Mouse (Mus musculus) hindbrain, embryonic 15.5 days (tissue): Measurements from ENCODE around the gene Mast4. TPM values are rescaled to one million over a fixed set of nuclear protein-coding genes. Genes with fewer than 3 reads are reported as not detected.

Experiments used
- ATAC-seq: fragments of 200-750 bp; cut with Nextera tagmentation; 2 replicates; pipeline ENCODE4 v1.8.0; 2017; ENCODE audit warnings: low read depth, moderate number of reproducible peaks, moderate TSS enrichment; ENCODE audit not compliant: low FRiP score
- H3K27ac ChIP-seq: fragments of 300-500 bp; sonication (generic); replicated peaks from 2 replicates; pipeline ENCODE4 v1.5.1; 2015; ENCODE audit warnings: mild to moderate bottlenecking, inconsistent platforms
- H3K27me3 ChIP-seq: fragments of 300-500 bp; sonication (generic); 2 replicates; pipeline ENCODE4 v1.6.1; 2015; ENCODE audit warnings: control low read depth, inconsistent platforms
- H3K36me3 ChIP-seq: fragments of 300-500 bp; sonication (generic); 2 replicates; pipeline ENCODE4 v1.6.1; 2015; ENCODE audit warnings: control low read depth, inconsistent platforms
- H3K4me1 ChIP-seq: fragments of 300-500 bp; sonication (generic); replicated peaks from 2 replicates; pipeline ENCODE4 v1.6.1; 2015; ENCODE audit warnings: control low read depth, inconsistent platforms
- H3K4me2 ChIP-seq: fragments of 300-500 bp; sonication (generic); 2 replicates; pipeline ENCODE4 v1.6.1; 2015; ENCODE audit warnings: moderate library complexity, mild to moderate bottlenecking, inconsistent platforms
- H3K4me3 ChIP-seq: fragments of 300-500 bp; sonication (generic); 2 replicates; pipeline ENCODE4 v1.5.1; 2015; ENCODE audit warnings: mild to moderate bottlenecking, inconsistent platforms
- H3K9ac ChIP-seq: fragments of 300-500 bp; sonication (generic); 2 replicates; pipeline ENCODE4 v1.6.1; 2015; ENCODE audit warnings: inconsistent platforms
- H3K9me3 ChIP-seq: fragments of 300-500 bp; sonication (generic); 2 replicates; pipeline ENCODE4 v1.6.1; 2016; ENCODE audit warnings: control low read depth, inconsistent platforms
- WGBS: fragments of 180-500 bp; shearing (Covaris S2); methylation state at CpG from one replicate; pipeline ENCODE4 v1.1.7; 2015; 5-methylcytosine and 5-hydroxymethylcytosine counted together
- polyA plus RNA-seq: library from polyadenylated mRNA; unstranded; fragments of >200 nt; fragmentation: Nextera tagmentation; extraction: Ambion mirVana; gene quantifications from 2 replicates; pipeline ENCODE4 v1.2.1, GENCODE M21; 2015

The Mast4 gene
- polyA plus RNA-seq, 1 experiment from 2014 or later, result 29.1 TPM

- Histone ChIP-seq H3K9ac (peak overlapping the region; percentile 34), H3K4me2 (peak overlapping the region; percentile 95), H3K4me3 (peak overlapping the region; percentile 50), H3K27me3 (no peaks in the 10 kb centered on the region), H3K9me3 (no peaks in the 10 kb centered on the region), H3K4me1 (peaks cover 18% of the 10 kb centered on the region), H3K36me3 (no peaks in the 10 kb centered on the region), H3K27ac (peak overlapping the region; percentile 64)
- peak; percentile 94 for ATAC-seq
- 7% methylated on average over 28 of the region's 28 CpGs for whole genome bisulfite sequencing
Observed at GRCm38 (mm10) chr13:103096346-103097150, 237.7 kb downstream of the Mast4 start.

DNA sequence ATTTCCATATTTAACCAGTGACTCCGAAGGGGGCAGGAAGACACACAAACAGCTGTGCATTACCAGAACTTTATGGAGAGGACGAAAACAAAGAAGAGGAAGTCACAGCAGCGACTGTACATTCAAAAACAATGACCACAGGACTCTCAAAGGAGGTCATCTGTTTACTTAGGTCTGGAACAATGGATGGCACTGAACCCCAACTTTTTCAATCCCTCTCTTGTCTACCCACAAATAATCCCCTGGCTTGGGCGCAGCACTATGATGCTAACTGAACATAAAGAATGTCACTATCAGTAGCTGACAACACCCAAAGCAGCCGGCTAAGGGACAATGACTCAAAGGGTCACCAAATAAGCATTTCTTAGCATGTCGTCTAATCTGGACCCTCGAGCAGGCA lies 238.8 kb downstream of the Mast4 start:
- H3K27me3 ChIP-seq, result no peaks in the 10 kb centered on the region
- peak overlapping the region; percentile 50 for H3K4me3 ChIP-seq
- 48% methylated on average over 7 of the region's 7 CpGs for WGBS
- no peak overlapping the region for H3K9ac ChIP-seq
- H3K36me3 ChIP-seq, result no peaks in the 10 kb centered on the region
- H3K4me2 ChIP-seq, result peak overlapping the region; percentile 95
- no peak for ATAC-seq
- H3K4me1 ChIP-seq, result peaks cover 18% of the 10 kb centered on the region
- H3K9me3 ChIP-seq, result no peaks in the 10 kb centered on the region
- no peak overlapping the region for H3K27ac ChIP-seq

DNA sequence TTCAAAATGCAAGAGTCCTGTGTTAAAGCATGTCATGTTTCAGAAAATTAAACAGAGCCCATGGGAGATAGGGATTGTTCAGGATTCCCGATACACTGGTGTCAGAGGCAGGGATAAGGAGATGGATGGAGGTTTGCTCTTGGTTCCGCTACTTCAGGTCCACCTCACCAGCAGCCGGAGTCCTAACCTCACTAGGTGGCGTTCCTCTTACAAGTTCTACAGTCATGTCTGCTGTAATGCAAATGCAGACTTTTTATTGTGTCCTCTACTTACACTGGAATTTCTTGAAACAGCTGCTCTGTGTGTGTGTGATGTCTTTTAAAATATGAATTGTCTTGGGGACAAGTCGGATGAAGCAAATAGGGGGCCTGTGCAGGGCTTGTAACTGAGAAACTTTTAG lies 239.7 kb downstream of the Mast4 start:
- no peak overlapping the region for H3K27ac ChIP-seq
- H3K27me3 ChIP-seq, result no peaks in the 10 kb centered on the region
- peak overlapping the region; percentile 21 for H3K4me2 ChIP-seq
- H3K9me3 ChIP-seq, result no peaks in the 10 kb centered on the region
- H3K4me3 ChIP-seq, result 0 out of 2 replicates have a peak overlapping the region, but pooled peaks have one; percentile 9
- H3K4me1 ChIP-seq, result peaks cover 18% of the 10 kb centered on the region
- no peak for ATAC-seq
- no peak overlapping the region for H3K9ac ChIP-seq
- H3K36me3 ChIP-seq, result no peaks in the 10 kb centered on the region
- 53% methylated on average over 5 of the region's 5 CpGs for WGBS

DNA sequence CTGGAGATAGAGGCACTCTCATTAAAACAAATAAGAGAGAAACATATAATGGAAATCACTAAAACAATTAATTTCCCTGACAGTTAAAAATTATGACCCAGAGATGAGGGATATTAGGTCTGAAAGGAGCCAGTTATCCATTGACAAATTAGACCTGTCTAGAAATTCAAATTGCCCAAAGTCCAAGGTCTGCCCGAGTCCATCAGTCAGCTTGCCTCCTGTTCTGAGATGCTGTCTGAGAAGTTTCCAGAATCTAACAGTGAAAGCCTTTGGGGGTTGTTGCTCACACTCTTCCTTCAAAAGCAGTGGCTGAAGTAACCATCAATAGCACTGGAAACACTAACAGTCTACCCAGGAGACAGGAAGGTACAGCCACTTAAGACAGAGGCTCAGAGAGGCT lies 240.6 kb downstream of the Mast4 start:
- H3K9me3 ChIP-seq, result no peaks in the 10 kb centered on the region
- no peak overlapping the region for H3K4me3 ChIP-seq
- no peaks in the 10 kb centered on the region for H3K36me3 ChIP-seq
- 73% methylated on average over 1 of the region's 1 CpGs for WGBS
- H3K9ac ChIP-seq, result no peak overlapping the region
- H3K4me1 ChIP-seq, result peaks cover 18% of the 10 kb centered on the region
- H3K4me2 ChIP-seq, result no peak overlapping the region
- no peak for ATAC-seq
- H3K27me3 ChIP-seq, result no peaks in the 10 kb centered on the region
- H3K27ac ChIP-seq, result no peak overlapping the region

GRCm38 (mm10) chr13:103085540-103086121 lies 248.7 kb downstream of the Mast4 start:
- no peak overlapping the region for H3K27ac ChIP-seq
- no peak overlapping the region for H3K4me2 ChIP-seq
- 85% methylated on average over 15 of the region's 15 CpGs for WGBS
- H3K4me3 ChIP-seq, result no peak overlapping the region
- no peaks in the 10 kb centered on the region for H3K36me3 ChIP-seq
- H3K27me3 ChIP-seq, result no peaks in the 10 kb centered on the region
- peak; percentile 38; the same call in 1 of the 2 replicates for ATAC-seq
- no peaks in the 10 kb centered on the region for H3K4me1 ChIP-seq
- no peaks in the 10 kb centered on the region for H3K9me3 ChIP-seq
- no peak overlapping the region for H3K9ac ChIP-seq

DNA sequence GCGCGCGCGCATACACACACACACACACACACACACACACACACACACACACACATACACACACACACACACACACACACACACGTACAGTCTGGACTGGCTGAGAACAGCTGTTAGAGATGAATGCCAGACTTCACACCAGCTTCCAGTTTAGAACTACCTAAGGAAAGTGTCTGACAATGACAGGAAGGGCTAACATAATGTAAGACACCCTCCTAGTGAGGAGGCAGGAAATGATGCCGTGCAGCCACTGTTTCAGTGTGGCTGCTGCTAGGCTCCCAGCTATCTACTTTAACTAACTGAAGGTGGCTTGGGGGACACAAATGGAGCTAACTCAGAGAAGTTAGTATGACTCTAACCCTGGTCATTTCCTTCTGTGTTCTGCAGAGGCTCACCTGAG lies 251.4 kb downstream of the Mast4 start:
- H3K27me3 ChIP-seq, result no peaks in the 10 kb centered on the region
- H3K4me2 ChIP-seq, result no peak overlapping the region
- H3K36me3 ChIP-seq, result no peaks in the 10 kb centered on the region
- no peak overlapping the region for H3K27ac ChIP-seq
- no peaks in the 10 kb centered on the region for H3K4me1 ChIP-seq
- no peaks in the 10 kb centered on the region for H3K9me3 ChIP-seq
- no peak for ATAC-seq
- whole genome bisulfite sequencing, result 93% methylated on average over 6 of the region's 6 CpGs
- H3K4me3 ChIP-seq, result no peak overlapping the region
- H3K9ac ChIP-seq, result no peak overlapping the region

- Histone ChIP-seq H3K36me3 (no peaks in the 10 kb centered on the region), H3K4me3 (no peak overlapping the region), H3K27me3 (no peaks in the 10 kb centered on the region), H3K4me2 (no peak overlapping the region), H3K9ac (no peak overlapping the region), H3K4me1 (no peaks in the 10 kb centered on the region), H3K27ac (no peak overlapping the region), H3K9me3 (no peaks in the 10 kb centered on the region)
- WGBS, result 75% methylated on average over 4 of the region's 4 CpGs
- no peak for ATAC-seq
Observed at GRCm38 (mm10) chr13:103079806-103080205, 254.5 kb downstream of the Mast4 start.

GRCm38 (mm10) chr13:103078815-103079214 lies 255.5 kb downstream of the Mast4 start:
- WGBS, result 92% methylated on average over 6 of the region's 6 CpGs
- Histone ChIP-seq H3K4me1 (no peaks in the 10 kb centered on the region), H3K27me3 (no peaks in the 10 kb centered on the region), H3K36me3 (no peaks in the 10 kb centered on the region), H3K4me2 (no peak overlapping the region), H3K4me3 (no peak overlapping the region), H3K9ac (no peak overlapping the region), H3K27ac (no peak overlapping the region), H3K9me3 (no peaks in the 10 kb centered on the region)
- no peak for ATAC-seq

DNA sequence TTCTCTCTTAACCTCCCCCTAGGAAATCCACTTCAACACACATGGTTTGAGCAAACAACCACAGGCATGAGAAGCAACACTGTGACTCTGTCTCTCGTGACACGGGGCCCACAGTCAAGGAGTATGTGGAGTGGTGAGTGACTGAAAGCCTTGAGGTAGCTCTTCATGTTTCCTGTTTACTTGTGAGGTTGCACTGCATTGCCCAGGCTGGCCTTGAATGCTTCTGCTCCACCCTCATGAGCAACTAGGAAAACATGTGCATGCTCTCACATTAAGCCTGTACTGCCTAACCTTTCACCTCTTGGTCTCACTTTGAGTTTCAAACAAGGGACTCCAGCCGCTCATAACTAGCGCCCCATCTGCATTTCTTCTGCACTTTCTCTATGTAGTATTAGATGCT lies 260.8 kb downstream of the Mast4 start:
- Histone ChIP-seq H3K27ac (no peak overlapping the region), H3K4me3 (no peak overlapping the region), H3K36me3 (no peaks in the 10 kb centered on the region), H3K4me1 (no peaks in the 10 kb centered on the region), H3K9ac (no peak overlapping the region), H3K9me3 (no peaks in the 10 kb centered on the region), H3K4me2 (no peak overlapping the region), H3K27me3 (no peaks in the 10 kb centered on the region)
- WGBS, result 90% methylated on average over 4 of the region's 4 CpGs
- ATAC-seq, result no peak

DNA sequence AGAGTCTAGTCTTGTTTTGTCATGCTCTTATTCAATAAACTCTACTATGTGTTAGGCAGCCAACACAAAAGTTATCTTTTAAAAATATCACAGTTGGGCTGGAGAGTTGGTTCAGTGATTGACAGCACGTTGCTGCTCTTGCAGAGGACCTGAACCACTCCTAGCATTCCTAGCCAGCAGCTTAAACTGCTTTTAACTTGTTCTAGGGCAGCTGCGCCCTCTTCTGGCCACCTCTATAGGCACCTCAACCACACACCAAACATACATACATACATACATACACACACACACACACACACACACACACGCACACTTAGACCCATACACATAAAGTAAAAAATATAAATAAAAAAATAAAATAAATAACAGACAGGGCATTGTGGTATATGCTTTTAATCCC lies 262.5 kb downstream of the Mast4 start:
- H3K4me3 ChIP-seq, result no peak overlapping the region
- no peak overlapping the region for H3K4me2 ChIP-seq
- H3K27me3 ChIP-seq, result no peaks in the 10 kb centered on the region
- no peak for ATAC-seq
- WGBS, result 82% methylated on average over 3 of the region's 3 CpGs
- H3K9me3 ChIP-seq, result no peaks in the 10 kb centered on the region
- H3K9ac ChIP-seq, result no peak overlapping the region
- peaks cover 5% of the 10 kb centered on the region; the same call in 1 of the 2 replicates for H3K4me1 ChIP-seq
- no peaks in the 10 kb centered on the region for H3K36me3 ChIP-seq
- no peak overlapping the region for H3K27ac ChIP-seq

- WGBS, result 36% methylated on average over 7 of the region's 7 CpGs
- Histone ChIP-seq H3K4me3 (no peak overlapping the region), H3K4me1 (peaks cover 11% of the 10 kb centered on the region), H3K27me3 (no peaks in the 10 kb centered on the region), H3K9ac (no peak overlapping the region), H3K9me3 (no peaks in the 10 kb centered on the region), H3K4me2 (no peak overlapping the region), H3K27ac (no peak overlapping the region), H3K36me3 (no peaks in the 10 kb centered on the region)
- no peak for ATAC-seq
Observed at GRCm38 (mm10) chr13:103067581-103068166, 266.6 kb downstream of the Mast4 start.

GRCm38 (mm10) chr13:103065437-103065836 lies 268.9 kb downstream of the Mast4 start:
- no peak overlapping the region for H3K4me2 ChIP-seq
- no peak overlapping the region for H3K4me3 ChIP-seq
- no peaks in the 10 kb centered on the region for H3K9me3 ChIP-seq
- no peak overlapping the region for H3K27ac ChIP-seq
- WGBS, result 45% methylated on average over 7 of the region's 7 CpGs
- H3K4me1 ChIP-seq, result peaks cover 11% of the 10 kb centered on the region
- no peak overlapping the region for H3K9ac ChIP-seq
- no peak for ATAC-seq
- H3K36me3 ChIP-seq, result no peaks in the 10 kb centered on the region
- no peaks in the 10 kb centered on the region for H3K27me3 ChIP-seq
